Mouse (Mus musculus) hindlimb bud, embryonic 11.5 days (tissue): ENCODE data around the gene Notch3.

Experiments
- DNase-seq: peaks from one replicate; pipeline ENCODE4 v3.0.0-alpha.2; 2012; ENCODE audit warnings: low read depth, low spot score; ENCODE audit errors: extremely low spot score

Gene Notch3

DNA sequence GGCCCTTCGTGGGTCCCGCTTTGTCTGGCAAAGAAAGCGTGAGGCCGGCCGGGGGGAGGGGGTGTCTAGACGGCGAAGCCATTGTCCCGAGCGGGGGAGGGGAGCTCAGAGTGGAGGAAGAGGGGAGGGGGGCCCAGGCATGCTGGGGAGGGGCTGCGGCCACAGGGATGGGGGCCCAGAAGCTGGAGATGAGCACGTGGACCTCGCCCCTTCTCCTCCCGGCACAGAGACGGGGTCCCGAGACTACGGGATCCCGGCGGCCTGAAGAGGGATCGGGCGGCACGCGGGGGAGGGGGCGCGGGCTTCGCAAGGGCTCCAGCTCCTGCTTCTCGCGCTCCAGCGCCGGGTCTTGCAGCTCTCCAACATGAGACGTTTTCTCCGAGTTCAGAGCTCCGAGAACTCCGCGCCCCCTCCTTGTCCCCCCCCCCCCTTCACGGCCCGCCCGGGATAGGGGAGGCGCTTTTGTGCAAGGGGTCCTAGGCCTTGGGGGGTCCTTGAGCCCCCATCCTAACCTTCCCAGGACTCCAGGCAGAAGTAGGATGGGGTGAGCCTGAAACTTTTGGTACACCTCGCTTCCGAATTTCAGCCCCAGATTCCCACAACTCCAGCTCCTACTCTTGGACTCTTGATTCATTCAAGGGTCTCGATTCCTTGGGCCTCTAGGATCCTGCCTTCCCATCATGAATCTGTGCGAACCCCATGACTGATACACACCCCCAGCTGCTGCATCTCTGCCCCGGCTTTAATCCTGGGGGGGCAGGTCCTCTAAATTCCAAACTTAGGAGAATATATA, 653 bp downstream of the Notch3 start:
- peak; percentile 78 for DNase-seq

DNA sequence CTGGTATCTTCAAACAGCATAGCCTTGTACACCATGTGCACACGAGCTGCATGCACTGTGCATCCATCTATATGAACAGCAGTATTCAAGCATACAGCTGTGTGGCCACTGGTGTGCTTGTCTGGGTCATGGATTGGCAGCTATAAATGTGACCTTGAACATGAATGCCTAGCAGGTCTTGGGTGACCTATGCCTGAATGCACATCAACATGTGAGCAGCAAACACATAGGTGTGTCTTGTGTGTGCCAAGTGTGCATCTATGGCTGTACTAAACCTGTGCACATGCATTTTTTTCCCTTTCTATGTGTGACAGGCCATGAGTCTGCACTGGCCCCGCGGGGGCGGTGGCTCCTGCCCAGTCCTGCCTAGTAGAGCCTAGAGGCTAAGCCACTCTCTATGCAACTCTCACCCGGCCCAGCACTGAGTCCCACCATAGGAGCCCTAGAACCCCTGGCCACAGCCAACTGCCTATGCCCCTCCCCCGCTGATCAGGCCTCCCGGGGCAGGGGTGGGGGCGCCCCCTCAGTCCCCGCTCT, 1.3 kb downstream of the Notch3 start:
- DNase-seq = no peak

DNA sequence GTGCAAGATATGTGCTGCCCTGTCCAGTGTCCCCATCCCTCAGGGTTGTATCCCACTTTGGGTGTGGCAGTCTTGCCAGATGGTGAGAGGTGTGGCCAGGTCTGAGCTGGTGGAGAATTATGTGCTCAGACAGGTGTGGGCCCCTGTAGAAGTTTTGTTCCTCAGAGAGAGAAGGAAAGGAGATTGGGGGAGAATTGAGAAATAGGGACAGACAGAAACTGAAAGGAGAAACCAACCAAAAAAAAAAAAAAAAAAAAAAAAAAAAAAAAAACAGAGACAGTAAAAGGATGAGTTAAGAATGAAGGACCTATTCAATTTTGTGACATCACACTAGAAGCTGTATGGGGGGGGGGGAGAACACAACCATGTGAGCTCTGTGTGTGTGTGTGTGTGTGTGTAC, 1.9 kb downstream of the Notch3 start:
- no peak for DNase-seq

- DNase-seq = no peak
Observed at GRCm38 (mm10) chr17:32163910-32164650, 2.6 kb downstream of the Notch3 start.

GRCm38 (mm10) chr17:32162112-32162850, 4.4 kb downstream of the Notch3 start:
- no peak for DNase-seq

GRCm38 (mm10) chr17:32160882-32161281, 5.8 kb downstream of the Notch3 start:
- no peak for DNase-seq

GRCm38 (mm10) chr17:32158841-32159240, 7.8 kb downstream of the Notch3 start:
- no peak for DNase-seq

GRCm38 (mm10) chr17:32146718-32147117, 19.9 kb downstream of the Notch3 start:
- no peak for DNase-seq

- DNase-seq = peak; percentile 16
Observed at GRCm38 (mm10) chr17:32142907-32143854, 23.5 kb downstream of the Notch3 start.

DNA sequence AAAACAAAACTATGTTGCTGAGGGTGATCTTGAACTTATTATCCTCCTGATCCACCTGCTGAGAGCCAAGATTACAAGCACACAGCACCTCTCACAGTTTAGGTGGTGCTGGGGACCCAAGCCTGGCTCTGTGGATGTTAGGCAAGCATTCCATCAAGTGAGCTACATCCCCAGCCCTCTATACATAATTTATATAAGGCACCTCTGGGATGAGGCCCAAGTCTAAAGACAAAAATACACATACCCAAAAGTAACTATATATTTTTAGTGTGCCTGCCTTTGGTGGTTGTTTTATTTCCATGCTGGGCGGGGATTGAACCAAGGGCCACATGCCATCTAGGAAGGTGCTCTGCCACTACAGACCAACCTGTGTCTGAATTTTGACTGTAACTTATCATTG, 24.4 kb downstream of the Notch3 start:
- DNase-seq = no peak

- DNase-seq = no peak
Observed at GRCm38 (mm10) chr17:32133375-32133774, 33.3 kb downstream of the Notch3 start.

DNA sequence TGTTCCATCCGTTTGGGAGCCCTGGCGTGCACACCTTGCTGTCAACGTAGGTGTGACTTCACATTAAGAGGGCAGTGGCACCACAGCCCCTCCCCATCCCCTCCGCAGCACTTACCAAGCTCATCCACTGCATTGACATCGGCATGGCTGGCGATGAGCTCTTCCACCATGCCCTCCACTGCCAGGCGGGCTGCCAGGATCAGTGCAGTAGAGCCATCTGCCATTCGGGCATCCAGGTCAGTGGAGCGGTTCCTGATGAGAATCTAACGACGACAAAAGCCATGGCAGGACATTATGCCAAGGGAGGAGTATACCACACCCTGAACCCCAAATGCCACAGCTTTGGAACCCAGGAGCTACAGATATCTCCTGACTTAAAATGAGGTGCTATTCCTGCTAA, 34.6 kb downstream of the Notch3 start:
- no peak for DNase-seq

DNA sequence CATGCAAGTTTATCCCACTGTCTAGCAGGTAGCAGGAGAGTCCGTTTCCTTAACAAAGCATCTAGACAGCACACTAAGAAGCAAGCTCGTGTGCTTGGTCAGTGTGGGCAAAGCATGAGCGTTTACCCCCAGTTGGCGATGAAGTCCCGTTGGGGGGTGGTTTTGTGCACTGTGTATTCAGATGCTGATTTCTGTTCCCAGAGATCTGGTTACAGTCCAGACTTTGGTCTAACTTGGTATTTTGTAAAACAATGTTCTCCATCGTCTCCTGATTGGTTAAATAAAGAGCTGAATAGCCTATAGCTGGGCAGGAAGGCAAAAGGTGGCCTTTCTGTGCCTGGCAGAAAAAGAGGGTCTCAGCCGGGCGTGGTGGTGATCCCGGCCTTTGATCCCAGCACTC, 36.1 kb downstream of the Notch3 start:
- no peak for DNase-seq

DNA sequence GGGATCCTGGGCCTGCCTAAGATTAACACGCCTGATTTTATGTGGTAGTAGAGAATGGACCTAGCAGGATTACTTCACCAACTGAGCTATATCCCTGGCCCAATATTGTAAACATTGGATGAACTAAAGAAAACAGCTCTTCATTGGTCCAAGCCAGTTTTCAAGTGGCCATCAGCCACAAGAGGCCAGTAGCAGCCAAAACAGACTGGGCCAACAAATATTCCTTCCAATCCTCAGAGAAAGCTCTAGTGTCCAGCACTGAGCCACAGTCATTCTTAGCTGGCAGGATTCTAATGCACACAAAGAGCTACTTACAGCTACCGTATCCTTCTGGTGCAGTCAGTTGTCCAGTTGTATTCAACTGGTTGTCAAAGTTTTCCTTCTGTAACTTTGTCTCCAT, 39.5 kb downstream of the Notch3 start:
- no peak for DNase-seq

DNA sequence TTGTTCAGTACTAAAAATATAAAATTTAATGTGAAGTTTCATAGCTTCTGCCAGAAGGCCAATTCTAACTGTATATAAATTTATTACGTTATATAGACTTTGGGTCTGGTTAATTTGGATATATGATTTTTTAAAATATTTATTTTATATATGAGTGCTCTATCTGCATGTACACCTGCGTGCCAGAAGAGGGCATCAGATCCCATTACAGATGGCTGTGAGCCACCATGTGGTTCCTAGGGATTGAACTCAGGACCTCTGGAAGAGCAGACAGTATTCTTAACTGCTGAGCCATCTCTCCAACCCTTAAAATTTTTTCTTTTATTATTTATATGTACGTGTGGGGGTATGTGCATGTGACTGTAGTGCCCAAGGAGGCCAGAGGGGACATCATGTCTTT, 41.2 kb downstream of the Notch3 start:
- DNase-seq = no peak

DNA sequence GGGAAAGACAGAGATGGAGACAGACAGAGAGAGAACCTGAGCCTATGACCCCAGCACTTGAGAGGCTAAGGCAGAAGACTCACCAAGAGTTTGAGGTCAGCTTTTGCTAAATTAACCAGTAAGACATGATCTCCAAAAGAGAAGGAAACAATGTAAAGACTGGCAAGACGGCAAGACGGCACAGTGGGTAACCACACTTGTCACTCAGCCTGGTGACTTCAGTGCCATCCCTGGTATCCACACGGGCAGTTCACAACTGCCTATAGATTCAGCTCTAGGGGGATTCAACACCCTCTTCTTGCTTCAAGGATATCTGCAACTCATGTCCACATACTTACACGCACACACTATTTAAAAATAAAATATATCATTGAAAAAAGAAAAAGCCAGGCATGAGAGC, 43.1 kb downstream of the Notch3 start:
- DNase-seq = no peak

DNA sequence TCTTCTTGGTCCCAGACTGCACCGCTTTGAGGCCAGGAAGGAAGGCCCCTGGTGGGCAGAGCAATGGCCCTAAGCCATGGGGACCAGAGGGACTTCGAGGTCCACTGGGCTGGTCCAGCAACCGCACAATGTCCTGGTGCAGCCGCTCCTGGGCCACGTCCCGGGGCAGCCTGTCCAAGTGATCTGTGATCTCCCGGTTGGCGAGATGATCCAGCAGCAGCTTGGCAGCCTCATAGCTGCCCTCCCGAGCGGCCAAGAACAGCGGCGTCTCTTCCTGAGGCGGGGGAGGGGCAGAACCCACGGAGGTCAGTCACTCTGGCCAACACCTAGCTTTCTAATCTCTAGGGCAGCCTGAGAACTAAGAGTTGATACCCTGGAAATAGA, 44.1 kb downstream of the Notch3 start:
- DNase-seq = no peak

DNA sequence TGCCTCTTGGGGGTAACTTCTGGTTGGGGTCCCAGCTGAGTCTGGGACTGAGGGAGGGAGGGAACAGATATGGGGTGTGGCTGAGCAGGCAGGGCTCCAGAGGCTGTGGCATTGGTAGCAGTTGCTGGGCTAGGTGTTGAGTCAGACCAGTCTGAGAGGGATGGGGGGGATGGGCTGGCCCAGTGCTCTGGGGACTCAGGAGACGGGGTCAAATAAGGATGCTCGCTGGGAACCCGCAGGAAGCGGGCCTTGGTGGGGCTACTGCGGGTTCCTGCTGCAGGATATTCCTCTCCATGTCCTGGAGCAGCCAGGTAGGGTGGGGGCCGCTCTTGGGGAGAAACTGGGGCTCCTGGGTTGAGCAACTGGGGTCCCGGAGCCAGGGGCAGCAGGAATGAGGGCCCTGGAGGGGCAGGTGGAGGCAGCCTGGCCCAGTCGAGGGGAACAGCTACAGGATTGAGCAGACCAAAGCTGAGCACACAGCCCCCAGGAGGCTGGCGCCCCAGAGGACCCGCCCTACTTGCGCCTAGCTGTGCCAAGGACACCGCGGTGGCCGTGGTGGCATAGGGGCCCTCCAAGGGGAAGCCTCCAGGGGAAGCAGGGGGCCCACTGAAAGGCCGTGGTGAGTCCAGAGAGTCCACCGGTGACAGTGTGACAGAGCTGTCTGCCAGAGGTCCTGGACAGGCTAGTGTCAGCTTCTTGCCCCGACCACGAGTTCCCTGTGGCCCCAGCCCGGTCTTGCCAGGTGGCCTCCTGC, 44.6 kb downstream of the Notch3 start:
- DNase-seq = no peak

DNA sequence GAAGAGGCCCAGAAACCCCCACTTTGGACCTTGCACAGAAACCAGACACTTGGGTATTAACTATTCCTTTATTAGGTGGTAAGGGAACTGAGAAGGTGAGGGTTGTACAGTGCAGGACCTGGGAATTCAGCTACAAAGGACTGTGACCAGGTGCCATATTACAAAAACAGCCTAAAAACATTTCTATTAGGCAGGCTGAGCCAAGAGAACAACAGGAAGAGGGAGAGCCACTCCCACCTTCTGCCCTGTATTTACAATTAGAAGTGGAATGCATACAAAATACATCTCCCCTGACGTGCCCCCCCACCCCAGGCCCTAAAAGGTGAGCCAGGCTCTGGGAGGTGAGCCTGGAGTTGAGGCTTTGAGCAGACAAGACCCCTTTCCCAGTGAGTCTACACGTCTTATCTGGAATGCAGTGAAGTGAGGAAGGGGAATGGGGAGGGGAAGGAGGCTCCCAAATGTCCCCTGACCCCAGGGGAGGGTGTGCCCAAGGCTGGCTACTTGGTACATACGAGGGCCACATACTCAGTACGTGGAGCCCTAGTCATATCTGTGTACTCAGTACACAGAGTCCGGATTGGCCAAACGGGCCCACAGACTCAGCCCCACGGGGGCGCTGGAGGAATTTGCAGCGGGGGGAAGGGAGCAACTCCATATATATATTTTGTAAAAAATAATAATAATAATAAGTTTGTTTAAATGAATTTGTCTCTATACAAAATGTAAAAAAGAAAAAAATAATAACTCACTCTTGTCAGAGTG, 45.7 kb downstream of the Notch3 start:
- DNase-seq = no peak
